Mouse (Mus musculus): ENCODE data around the gene Npas2. TPM values are rescaled to one million over a fixed set of nuclear protein-coding genes. Genes with fewer than 3 reads are reported as not detected.

Gene Npas2
- polyA plus RNA-seq, 1 experiment from 2014 or later, result 1.3 TPM

DNA sequence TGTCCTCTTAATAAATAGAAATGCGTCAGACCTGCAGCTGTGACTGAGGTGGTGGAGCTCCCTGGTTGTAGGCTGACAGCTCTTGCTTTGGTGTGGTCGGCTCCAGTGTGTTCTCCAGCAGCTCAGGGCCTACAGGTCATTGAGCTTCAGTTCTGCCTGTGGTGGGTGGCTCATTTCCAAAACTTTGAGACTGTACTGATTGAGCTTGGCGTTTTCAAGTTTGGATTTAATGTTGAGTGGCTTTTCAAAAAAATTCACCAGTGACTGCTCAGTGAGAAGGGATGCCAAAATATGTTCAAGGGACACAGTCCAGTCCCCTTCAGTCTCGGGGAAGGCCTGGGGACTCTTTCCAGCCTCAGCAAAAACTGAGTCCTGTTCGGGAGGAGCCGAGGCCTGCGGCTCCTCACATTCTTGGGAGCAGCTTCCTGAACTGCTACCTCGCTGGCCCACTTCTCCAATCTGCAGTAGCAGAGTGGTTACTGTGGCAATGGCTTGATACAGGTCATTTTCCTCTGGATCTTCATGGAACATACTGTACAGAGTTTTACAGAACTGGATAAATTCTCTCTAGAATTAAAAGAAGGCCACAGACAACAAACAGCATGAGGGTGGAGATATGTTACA, 178.8 kb downstream of the Npas2 start:
- no peak for DNase-seq (ENCODE audit: low spot score)

- no peak for DNase-seq (ENCODE audit: low spot score)
Measured at GRCm38 (mm10) chr1:39373378-39373777, 179.8 kb downstream of the Npas2 start.

DNA sequence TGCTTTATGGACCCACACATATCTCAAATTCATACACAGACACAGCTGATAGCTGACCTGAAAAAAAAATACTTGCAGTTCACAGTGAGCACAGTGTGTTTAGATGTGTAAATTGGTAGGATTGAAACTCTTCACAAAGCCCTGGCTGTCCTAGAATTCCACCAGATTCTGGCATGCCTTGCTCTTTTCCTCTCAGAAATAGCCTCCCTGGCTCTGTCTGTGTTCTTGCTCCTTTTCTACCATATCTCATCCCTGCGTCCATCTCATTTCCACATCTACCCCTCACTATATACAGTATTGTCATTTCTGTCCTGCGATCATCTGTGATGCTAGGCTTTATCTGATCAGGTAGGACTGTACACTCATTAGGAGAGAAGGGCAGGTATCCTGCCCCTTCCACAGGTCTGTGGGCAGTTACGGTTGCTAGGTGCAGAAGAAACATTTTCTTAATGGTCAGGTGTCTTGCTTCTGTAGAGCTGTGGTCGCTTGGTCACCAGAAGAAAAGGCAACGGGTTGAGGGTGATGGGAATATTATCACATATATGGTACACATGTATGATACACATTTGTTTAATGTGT, 180.8 kb downstream of the Npas2 start:
- no peak for DNase-seq (ENCODE audit: low spot score)

GRCm38 (mm10) chr1:39376121-39376520, 182.6 kb downstream of the Npas2 start:
- DNase-seq (ENCODE audit: low spot score), result no peak

DNA sequence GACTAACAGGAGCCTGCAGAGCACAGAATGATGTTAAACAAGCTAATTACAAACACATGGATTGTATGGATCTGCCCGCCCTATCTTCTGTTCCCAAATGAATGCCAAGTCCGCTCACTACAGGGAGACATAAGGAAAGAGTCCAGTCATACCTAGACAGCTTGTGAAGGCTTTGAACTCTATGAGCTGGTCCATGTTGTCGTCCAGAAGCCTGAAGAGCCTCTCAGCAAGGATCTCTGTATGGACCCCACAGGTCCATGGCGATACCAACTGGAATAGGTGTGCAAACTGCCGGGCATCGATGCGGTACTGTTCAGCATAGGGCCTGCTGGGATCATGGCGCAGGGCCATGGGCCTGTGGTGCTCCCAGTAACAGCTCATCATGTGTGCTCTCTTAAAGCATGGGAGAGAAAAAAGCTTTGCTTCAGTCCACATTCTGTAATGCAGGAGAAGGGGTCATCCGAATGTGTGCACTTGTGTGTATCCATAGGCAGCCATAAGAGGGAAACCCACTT, 183.3 kb downstream of the Npas2 start:
- DNase-seq (ENCODE audit: low spot score), result no peak

GRCm38 (mm10) chr1:39378540-39378939, 185.0 kb downstream of the Npas2 start:
- no peak for DNase-seq (ENCODE audit: low spot score)

DNA sequence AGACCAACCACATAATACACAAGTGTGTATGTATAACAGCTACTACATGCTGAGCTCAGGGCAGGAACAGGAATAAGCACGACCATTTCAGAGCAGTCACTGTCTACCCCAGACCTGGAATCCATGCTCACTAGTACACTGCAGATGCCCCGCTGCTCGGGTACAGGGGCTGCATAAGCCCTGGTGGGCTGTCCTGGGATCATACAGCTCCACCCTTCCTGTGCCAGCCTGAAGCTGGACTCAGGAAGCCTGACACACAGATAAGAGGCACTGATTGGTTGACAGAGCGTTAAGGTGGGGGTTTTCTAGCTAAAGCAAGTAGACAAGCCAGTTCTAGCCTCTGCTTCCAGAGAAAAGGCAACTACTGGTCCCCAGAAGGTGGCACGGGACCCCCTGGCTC, 185.5 kb downstream of the Npas2 start:
- no peak for DNase-seq (ENCODE audit: low spot score)

DNA sequence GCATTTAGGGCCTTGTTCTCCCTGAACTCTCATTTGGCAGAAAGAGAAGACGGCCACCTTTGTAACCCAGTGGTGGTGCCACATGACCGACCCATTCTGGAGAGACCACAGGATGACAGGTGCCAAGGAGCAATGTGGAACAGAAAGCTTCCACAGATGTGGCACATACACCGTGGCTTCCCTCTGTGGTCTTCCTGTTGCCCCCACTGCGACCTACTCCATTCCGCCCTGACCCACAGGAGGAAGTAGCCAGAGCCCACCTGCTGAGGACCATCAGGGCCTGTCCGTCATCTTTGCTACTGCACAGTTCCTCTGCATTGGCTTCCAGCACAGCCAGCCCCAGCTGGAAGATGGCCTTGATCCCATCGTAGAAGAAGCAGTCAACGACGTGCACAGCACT, 187.5 kb downstream of the Npas2 start:
- no peak for DNase-seq (ENCODE audit: low spot score)

DNA sequence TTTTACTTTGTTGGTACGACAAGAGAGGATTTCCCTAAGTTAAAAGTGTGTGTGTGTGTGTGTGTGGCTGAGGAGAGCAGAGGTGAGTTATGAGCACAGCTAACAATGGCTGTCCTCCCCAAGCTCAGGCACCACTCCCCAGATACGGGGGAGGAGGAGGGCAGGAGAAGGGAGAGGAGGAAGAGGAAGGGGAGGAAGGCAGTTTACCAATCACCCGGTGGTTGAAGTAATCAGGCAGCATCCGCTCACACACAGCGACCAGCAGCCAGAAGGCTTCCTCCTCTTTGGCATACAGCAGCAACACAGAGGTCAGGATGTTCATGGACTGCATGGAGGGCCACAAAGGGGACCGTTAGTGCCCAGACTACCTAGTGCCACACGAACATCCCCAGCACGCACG, 191.4 kb downstream of the Npas2 start:
- DNase-seq (ENCODE audit: low spot score), result no peak

DNA sequence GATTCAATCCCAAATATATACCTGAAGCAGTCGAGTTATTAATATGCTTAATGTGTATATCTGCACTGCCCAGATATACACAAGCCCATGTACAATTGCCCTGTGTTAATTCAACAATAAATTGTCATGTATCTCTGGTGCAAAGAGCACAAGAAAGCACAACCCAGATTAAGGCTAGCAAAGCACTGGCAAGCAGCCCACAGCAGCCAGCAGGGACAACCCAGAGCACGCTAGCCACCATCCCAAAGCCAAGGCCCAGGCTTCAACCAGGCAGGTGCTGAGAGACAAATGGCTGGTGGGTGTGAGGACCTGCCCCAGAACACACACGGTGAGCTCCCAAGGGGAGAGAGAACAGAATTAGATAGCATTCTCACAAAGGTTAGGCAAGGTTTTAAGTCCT, 192.9 kb downstream of the Npas2 start:
- no peak for DNase-seq (ENCODE audit: low spot score)

GRCm38 (mm10) chr1:39387497-39387896, 194.0 kb downstream of the Npas2 start:
- DNase-seq (ENCODE audit: low spot score), result no peak

DNA sequence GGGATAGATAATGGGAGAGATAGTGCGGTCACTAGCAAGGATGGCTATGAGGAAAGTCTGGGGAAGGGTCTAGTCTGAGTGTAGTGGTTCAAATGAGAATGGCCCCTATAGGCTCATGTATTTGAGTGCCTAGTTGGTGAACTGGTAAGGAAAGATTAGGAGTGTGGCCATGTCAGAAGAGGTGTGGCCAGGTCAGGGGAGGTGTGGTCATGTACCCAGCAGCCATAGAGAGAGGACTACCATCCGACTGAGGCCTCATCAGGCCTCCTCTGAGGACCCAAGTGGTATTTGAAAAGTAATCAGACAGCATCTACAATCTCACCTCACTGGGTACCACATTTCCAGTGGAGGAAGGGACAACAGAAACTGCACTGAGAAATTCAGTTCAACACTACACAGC, 194.6 kb downstream of the Npas2 start:
- DNase-seq (ENCODE audit: low spot score), result no peak

DNA sequence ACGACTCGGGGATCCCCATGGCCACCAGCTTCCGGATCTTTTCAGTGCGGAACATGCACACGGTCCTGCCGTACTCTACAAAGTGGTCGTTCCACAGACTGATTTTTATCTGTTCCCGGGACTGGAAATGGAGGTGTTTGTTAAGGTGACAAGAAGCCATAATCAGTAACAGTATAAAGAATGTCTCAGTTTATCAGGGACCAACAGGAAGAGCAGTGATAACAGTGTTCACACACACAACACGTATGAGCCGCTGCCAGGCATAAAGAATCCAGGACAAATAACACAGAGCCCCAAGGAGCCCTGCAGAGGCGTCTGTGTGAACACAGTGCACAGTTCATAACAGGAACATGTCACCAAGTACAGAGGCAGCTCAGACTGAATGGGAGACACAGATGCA, 195.8 kb downstream of the Npas2 start:
- DNase-seq (ENCODE audit: low spot score), result no peak

DNA sequence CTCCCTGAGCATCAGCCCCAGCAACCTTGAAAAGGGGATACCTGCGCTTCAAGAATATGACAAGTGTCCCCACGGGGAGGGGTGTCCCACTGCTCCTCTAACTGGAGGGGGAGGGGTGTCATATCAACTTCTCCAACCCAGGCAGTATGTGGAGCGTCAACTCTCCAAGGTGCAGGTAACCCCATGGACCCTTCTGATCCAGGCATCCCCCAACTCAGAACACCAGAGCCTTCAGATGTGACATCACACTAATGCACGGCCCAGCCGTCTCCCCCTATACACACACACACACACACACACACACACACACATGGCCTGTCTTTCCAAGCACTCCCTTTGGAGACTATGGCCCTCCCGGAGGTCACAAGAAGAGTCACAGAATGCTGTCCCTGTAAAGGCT, 198.1 kb downstream of the Npas2 start:
- no peak for DNase-seq (ENCODE audit: low spot score)

DNA sequence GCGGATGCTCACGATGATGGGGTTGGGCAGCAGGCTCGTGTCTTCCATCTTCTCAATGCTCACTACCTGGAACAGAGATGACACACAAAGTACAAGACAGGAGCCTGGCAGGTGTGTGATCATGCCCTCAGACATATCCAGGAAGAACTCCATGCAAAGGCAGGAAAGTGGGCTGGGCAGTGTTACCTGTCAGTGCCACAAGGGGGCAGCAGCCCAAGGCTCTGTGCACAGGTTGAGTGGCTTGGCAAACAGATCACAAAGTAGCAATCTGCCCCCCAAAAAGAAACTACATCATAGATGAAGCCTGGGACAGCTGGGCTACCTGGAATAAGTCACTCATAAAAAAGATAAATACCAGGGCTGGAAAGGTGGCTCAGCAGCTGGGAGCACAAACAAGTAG, 198.7 kb downstream of the Npas2 start:
- peak; percentile 79 for DNase-seq (ENCODE audit: low spot score)

DNA sequence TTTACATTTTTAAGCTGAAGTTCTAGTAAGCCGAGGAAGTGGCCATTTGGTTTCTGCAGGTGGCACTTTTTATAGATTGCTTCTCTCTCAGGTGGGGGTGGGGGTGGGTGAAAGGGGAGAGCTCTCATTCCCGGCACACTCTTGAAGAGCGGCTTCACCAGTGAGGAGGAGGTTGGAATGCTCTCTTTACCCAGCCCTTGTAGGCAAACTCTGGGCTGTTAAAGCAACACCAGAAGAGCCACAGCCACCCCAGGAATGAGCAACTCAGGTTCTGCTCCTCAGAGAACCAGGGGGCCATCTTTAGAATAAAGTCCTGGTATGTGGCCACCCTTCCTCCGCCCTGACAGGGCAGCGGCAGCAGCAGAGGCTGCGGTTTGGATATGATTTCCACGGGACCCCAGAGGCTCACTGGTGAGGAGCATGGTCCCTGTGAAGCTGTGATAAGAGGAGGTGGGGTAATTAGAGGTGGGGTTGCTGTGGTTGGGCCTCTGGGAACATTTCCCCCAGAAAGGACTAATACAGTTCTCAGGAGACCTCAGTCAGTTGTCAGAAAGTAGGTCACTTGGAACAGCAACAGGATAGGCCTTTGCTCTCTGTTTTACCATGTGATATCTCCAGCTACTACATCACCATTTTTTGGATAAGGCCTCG, 199.8 kb downstream of the Npas2 start:
- no peak for DNase-seq (ENCODE audit: low spot score)

GRCm38 (mm10) chr1:39394096-39394495, 200.6 kb downstream of the Npas2 start:
- DNase-seq (ENCODE audit: low spot score), result no peak

DNA sequence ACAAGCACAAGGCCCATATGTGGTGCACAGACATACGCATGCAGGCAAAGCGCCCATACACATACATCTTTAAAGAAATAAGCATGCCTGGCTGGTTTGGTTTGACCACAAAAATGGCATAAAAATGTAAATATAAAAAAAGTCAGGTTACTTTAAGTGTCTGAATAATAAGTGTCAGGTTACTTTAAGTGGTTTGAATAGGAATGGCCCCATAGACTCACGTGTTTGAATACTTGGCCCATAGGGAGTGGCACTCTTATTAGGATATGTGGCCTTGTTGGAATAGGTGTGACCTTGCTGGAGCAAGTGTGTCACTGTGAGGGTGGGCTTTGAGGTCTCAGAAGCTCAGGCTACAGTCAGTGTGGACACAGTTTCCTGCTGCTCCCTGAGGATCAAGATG, 201.1 kb downstream of the Npas2 start:
- no peak for DNase-seq (ENCODE audit: low spot score)

GRCm38 (mm10) chr1:39396347-39396746, 202.8 kb downstream of the Npas2 start:
- peak; percentile 47 for DNase-seq (ENCODE audit: low spot score)

GRCm38 (mm10) chr1:39398284-39398683, 204.8 kb downstream of the Npas2 start:
- no peak for DNase-seq (ENCODE audit: low spot score)

GRCm38 (mm10) chr1:39399228-39399627, 205.7 kb downstream of the Npas2 start:
- no peak for DNase-seq (ENCODE audit: low spot score)

DNA sequence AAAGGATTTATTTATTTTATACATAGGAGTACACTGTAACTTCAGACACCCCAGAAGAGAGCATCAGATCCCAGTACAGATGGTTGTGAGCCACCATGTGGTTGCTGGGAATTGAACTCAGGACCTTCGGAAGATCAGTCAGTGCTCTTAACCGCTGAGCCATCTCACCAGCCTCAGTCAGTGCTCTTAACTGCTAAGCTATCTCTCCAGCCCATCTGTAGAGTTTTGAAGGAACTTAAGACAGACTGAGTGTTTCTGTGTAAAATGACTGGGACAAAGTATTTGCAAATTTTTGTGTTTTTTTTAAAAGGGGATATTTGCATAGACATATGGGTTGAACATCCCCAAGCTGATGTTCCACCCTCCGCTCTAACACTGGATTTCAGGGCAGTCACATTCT, 206.6 kb downstream of the Npas2 start:
- no peak for DNase-seq (ENCODE audit: low spot score)

DNA sequence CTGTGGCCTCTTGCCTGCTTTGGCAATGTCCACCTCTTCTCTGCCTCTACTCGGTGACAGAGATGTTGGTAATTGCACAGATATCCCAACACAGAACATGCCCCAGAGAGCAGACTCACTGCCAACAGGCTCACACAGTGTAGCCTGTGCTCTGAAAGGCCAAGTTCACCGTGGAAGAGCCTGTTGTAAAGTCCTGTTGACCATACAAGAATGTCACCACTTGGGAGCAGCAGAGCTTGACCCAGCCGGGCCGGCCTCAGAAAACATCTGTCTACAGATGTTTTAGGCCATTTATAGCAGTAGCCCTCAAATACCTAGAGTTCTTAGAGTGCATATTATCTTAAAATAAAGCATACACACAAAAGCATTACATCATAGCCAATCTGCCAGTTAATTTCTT, 213.6 kb downstream of the Npas2 start:
- no peak for DNase-seq (ENCODE audit: low spot score)
